Comparison of ENCODE assay signal across 18 mouse cellular contexts in the genomic region with DNA sequence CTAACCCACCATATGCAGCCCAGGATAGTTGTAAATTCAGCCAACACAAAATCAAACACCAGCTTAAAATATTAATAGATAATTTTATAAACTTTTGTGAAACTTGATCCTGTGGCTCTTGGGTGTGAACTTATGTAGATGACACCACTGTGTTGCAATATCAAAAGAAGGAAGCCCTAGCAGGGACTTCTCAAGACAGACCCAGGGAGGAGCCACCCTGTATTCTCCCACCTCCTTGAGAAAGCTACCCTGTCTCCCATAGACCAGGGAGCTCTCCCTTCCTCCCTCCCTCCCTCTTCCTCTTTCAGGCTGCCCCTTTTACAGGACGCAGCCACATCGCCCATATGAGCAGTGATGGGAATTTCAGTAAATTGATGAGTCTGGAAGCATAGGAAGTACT. TPM values are rescaled to one million over a fixed set of nuclear protein-coding genes. Genes with fewer than 3 reads are reported as not detected.
"Had no signal": no experiment of that assay in that cellular context is flagged by ENCODE, and none has a peak within 500 bp of the region (broad histone marks: within the 10 kb centered on the region; RNA-seq: fewer than 3 reads in every experiment).

No protein-coding gene starts in this region.

- DNase-seq: gastrocnemius, postnatal 14 days; gastrocnemius, postnatal 36 days; heart, adult 18-20 months; heart, postnatal 10 days; heart, postnatal 4 days; kidney, adult 18-20 months; kidney, adult 9 months; kidney, postnatal 14 days; kidney, postnatal 36 days; layer of hippocampus, adult 9-11 months; layer of hippocampus, postnatal 36 days; left cerebral cortex, postnatal 4 days had no signal

- ATAC-seq: hindbrain, embryonic 16.5 days; inflammation-experienced regulatory T-cells, adult 6 months; intestine, embryonic 15.5 days; intestine, postnatal 0 days; liver, embryonic 12.5 days had no signal

RNA-seq across cellular contexts. Expression of gene Fat2, which starts 4.4 kb away (rescaled TPM):
- total RNA-seq: liver, adult 2 months had no signal
